Comparison of ENCODE assay signal across 30 mouse cellular contexts in the genomic region with DNA sequence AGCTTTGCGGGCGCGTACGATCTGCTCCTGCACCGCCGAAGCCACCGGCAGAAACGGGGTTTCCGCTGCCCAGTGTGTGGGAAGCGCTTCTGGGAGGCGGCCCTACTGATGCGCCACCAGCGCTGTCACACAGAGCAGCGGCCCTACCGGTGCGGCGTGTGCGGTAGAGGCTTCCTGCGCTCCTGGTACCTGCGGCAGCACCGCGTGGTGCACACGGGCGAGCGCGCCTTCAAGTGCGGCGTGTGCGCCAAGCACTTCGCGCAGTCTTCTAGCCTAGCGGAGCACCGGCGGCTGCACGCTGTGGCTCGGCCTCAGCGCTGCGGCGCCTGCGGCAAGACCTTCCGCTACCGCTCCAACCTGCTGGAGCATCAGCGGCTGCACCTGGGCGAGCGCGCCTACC. TPM values are rescaled to one million over a fixed set of nuclear protein-coding genes. Genes with fewer than 3 reads are reported as not detected.
DNase-seq lines count a peak whose midpoint lies in the region; ATAC-seq and TF ChIP-seq lines count a peak whose summit lies in the region.
"Had no signal": no experiment of that assay in that cellular context is flagged by ENCODE, and none has a peak within 500 bp of the region (broad histone marks: within the 10 kb centered on the region; RNA-seq: fewer than 3 reads in every experiment).

No protein-coding gene starts in this region.

- intact Hi-C loops in heart, postnatal 10 days (cut with DNase I), result no loop called here
- intact Hi-C loops in gastrocnemius, adult 2 months (cut with DNase I), result no loop called here

- H3K4me1 ChIP-seq in heart, embryonic 10.5 days, result no peaks in the 10 kb centered on the region
- peaks cover 15% of the 10 kb centered on the region for H3K4me1 ChIP-seq in megakaryocyte, embryonic 14.5 days
- H3K4me1 ChIP-seq in G1E (ENCODE audit: insufficient read depth, low read depth, low read length), result peaks cover 15% of the 10 kb centered on the region
- no peaks in the 10 kb centered on the region for H3K4me1 ChIP-seq in limb, embryonic 12.5 days (replicated peaks)
- H3K4me1 ChIP-seq: heart, embryonic 12.5 days; hindbrain, embryonic 12.5 days; midbrain, embryonic 10.5 days had no signal

- 0 out of 2 replicates have a peak overlapping the region, but pooled peaks have one; percentile 9 for H3K4me3 ChIP-seq in heart, embryonic 10.5 days
- H3K4me3 ChIP-seq in megakaryocyte, embryonic 14.5 days (replicated peaks), result peak overlapping the region; percentile 6
- peak overlapping the region; percentile 54; the same call in 1 of the 2 replicates for H3K4me3 ChIP-seq in G1E (ENCODE audit: low read depth, low read length)
- 0 out of 2 replicates have a peak overlapping the region, but pooled peaks have one; percentile 2 for H3K4me3 ChIP-seq in limb, embryonic 12.5 days (replicated peaks)
- H3K4me3 ChIP-seq in gastrocnemius, adult 2 months, result no peak overlapping the region
- H3K4me3 ChIP-seq: heart, embryonic 12.5 days; hindbrain, embryonic 12.5 days; left cerebral cortex, adult 2 months had no signal

- no peak overlapping the region for H3K27ac ChIP-seq in heart, embryonic 10.5 days
- no peak overlapping the region for H3K27ac ChIP-seq in limb, embryonic 12.5 days
- no peak overlapping the region for H3K27ac ChIP-seq in gastrocnemius, adult 2 months
- H3K27ac ChIP-seq: hindbrain, embryonic 12.5 days; left cerebral cortex, adult 2 months; midbrain, embryonic 10.5 days had no signal

- no peak for DNase-seq in heart, embryonic 10.5 days (ENCODE audit: low spot score)
- DNase-seq in heart, postnatal 10 days, result no peak
- no peak for DNase-seq in G1E (ENCODE audit: low spot score)
- DNase-seq in frontal cortex, postnatal 25 days (ENCODE audit: low spot score in 2 of 2), result no peak
- DNase-seq in gastrocnemius, adult 2 months, result no peak
- DNase-seq: adrenal gland, postnatal 25 days; cerebellum, adult 9-10 months; gastrocnemius, postnatal 14 days; heart, postnatal 14 days; kidney, adult 8-10 months; liver; lung, postnatal 4 days; right cerebral cortex, postnatal 25 days; spleen, adult 18-20 months; thymus, adult 18-20 months had no signal

- no peak for TF ChIP-seq CTCF in G1E (IDR thresholded peaks at IDR 0.05; ENCODE audit: low read depth, low read length)
- no peak for TF ChIP-seq CTCF in gastrocnemius, adult 2 months (IDR thresholded peaks at IDR 0.05)

- ATAC-seq in megakaryocyte, adult 5-6 weeks (ENCODE audit: poor library complexity, severe bottlenecking), result no peak
- no peak for ATAC-seq in G1E (ENCODE audit: extremely low read depth, insufficient number of reproducible peaks, low FRiP score, poor library complexity, severe bottlenecking)
- ATAC-seq in limb, embryonic 12.5 days (ENCODE audit: insufficient number of reproducible peaks, insufficient read depth, low FRiP score, low TSS enrichment, low read depth), result no peak
- ATAC-seq: midbrain, embryonic 16.5 days had no signal

- H3K27me3 ChIP-seq in heart, embryonic 10.5 days (ENCODE audit: insufficient read depth, poor library complexity, severe bottlenecking), result no peaks in the 10 kb centered on the region
- H3K27me3 ChIP-seq in megakaryocyte, embryonic 14.5 days (replicated peaks), result no peaks in the 10 kb centered on the region
- H3K27me3 ChIP-seq in G1E (ENCODE audit: insufficient read depth, low read length), result peaks cover 12% of the 10 kb centered on the region; the same call in 1 of the 2 replicates
- no peaks in the 10 kb centered on the region for H3K27me3 ChIP-seq in limb, embryonic 12.5 days
- H3K27me3 ChIP-seq: heart, embryonic 12.5 days; hindbrain, embryonic 12.5 days had no signal

- H3K9me3 ChIP-seq in heart, embryonic 10.5 days, result peaks cover 33% of the 10 kb centered on the region
- peaks cover 34% of the 10 kb centered on the region for H3K9me3 ChIP-seq in megakaryocyte, embryonic 14.5 days
- peaks cover 33% of the 10 kb centered on the region for H3K9me3 ChIP-seq in G1E (replicated peaks)
- H3K9me3 ChIP-seq in limb, embryonic 12.5 days, result peaks cover 67% of the 10 kb centered on the region

- peaks cover 96% of the 10 kb centered on the region for H3K36me3 ChIP-seq in heart, embryonic 10.5 days
- H3K36me3 ChIP-seq in megakaryocyte, embryonic 14.5 days (replicated peaks; ENCODE audit: low read length), result peaks cover 97% of the 10 kb centered on the region
- H3K36me3 ChIP-seq in G1E (replicated peaks), result peaks cover 98% of the 10 kb centered on the region
- H3K36me3 ChIP-seq in limb, embryonic 12.5 days, result peaks cover 99% of the 10 kb centered on the region

- WGBS in heart, embryonic 10.5 days, result 74% methylated on average over 46 of the region's 46 CpGs
- 82% methylated on average over 46 of the region's 46 CpGs for WGBS in limb, embryonic 12.5 days

- H3K4me2 ChIP-seq in limb, embryonic 12.5 days, result no peak overlapping the region
- H3K4me2 ChIP-seq: heart, embryonic 12.5 days; hindbrain, embryonic 12.5 days had no signal

- H3K9ac ChIP-seq in limb, embryonic 12.5 days (replicated peaks), result no peak overlapping the region
- H3K9ac ChIP-seq: heart, embryonic 12.5 days; hindbrain, embryonic 12.5 days had no signal

RNA-seq across cellular contexts. Expression of gene 4632433K11Rik, which starts 2.4 kb away (rescaled TPM):
- polyA plus RNA-seq in heart, embryonic 10.5 days (2016; fragmentation: Nextera tagmentation; extraction: Ambion mirVana), result not detected in 2 replicates
- total RNA-seq in heart, postnatal 10 days (2021), result not detected
- polyA plus RNA-seq in megakaryocyte, embryonic 14.5 days (2012; ENCODE audit: insufficient read depth, low replicate concordance), result not detected in 2 replicates
- 0.62 TPM in 1 of 2 replicates, not detected in the other for total RNA-seq in megakaryocyte, adult 5-6 weeks (2015)
- 0.81 TPM in 1 of 2 replicates, not detected in the other for total RNA-seq in megakaryocyte, adult 5-6 weeks (2017)
- total RNA-seq in G1E (2014; fragmentation: Nextera tagmentation) (1.2 and 2.4 TPM in 2 replicates), G1E (2017) (0.98 TPM in 1 of 2 replicates, not detected in the other)
- not detected in 2 replicates for polyA plus RNA-seq in G1E (2012)
- polyA plus RNA-seq in limb, embryonic 12.5 days (2016; fragmentation: Nextera tagmentation; extraction: Ambion mirVana), result not detected in 2 replicates
- total RNA-seq in gastrocnemius, adult 2 months (2021), result not detected
- total RNA-seq: adrenal gland, postnatal 25 days; gastrocnemius, postnatal 14 days; heart, postnatal 14 days; left cerebral cortex, adult 2 months had no signal
- polyA plus RNA-seq: brain, embryonic 14.5 days; forebrain, embryonic 11.5 days; heart, embryonic 12.5 days; hindbrain, embryonic 12.5 days; large intestine, adult 2 months; liver, embryonic 16.5 days; lung, embryonic 16.5 days; midbrain, embryonic 10.5 days; midbrain, embryonic 16.5 days had no signal

RNA-seq across cellular contexts. Expression of gene Zfp784, which starts 6.8 kb away (rescaled TPM):
- polyA plus RNA-seq in heart, embryonic 10.5 days (2016; fragmentation: Nextera tagmentation; extraction: Ambion mirVana), result 3.9 and 4.5 TPM in 2 replicates
- 1 to 10 TPM; 5.9 to 7.3 TPM for total RNA-seq in heart, postnatal 10 days (2021)
- polyA plus RNA-seq in megakaryocyte, embryonic 14.5 days (2012; ENCODE audit: insufficient read depth, low replicate concordance), result 0.96 and 6.5 TPM in 2 replicates
- 2.5 and 3.2 TPM in 2 replicates for total RNA-seq in megakaryocyte, adult 5-6 weeks (2015)
- total RNA-seq in megakaryocyte, adult 5-6 weeks (2017), result 1.7 TPM in 2 replicates
- total RNA-seq in G1E (2014; fragmentation: Nextera tagmentation), result 1.7 and 2.5 TPM in 2 replicates
- total RNA-seq in G1E (2017), result 2.7 and 2.8 TPM in 2 replicates
- polyA plus RNA-seq in G1E (2012), result 1.3 and 1.6 TPM in 2 replicates
- polyA plus RNA-seq in limb, embryonic 12.5 days (2016; fragmentation: Nextera tagmentation; extraction: Ambion mirVana), result 4.7 and 5.2 TPM in 2 replicates
- 1 to 10 TPM; 2.8 to 3.9 TPM for total RNA-seq in gastrocnemius, adult 2 months (2021)

RNA-seq across cellular contexts. Expression of gene Ccdc106, which starts 11.1 kb away (rescaled TPM):
- polyA plus RNA-seq in heart, embryonic 10.5 days (2016; fragmentation: Nextera tagmentation; extraction: Ambion mirVana), result 1.4 and 4.7 TPM in 2 replicates
- under 1 TPM; 0.26 to 0.32 TPM for total RNA-seq in heart, postnatal 10 days (2021)
- polyA plus RNA-seq in megakaryocyte, embryonic 14.5 days (2012; ENCODE audit: insufficient read depth, low replicate concordance), result 7.3 and 34.4 TPM in 2 replicates
- 0.13 and 0.48 TPM in 2 replicates for total RNA-seq in megakaryocyte, adult 5-6 weeks (2015)
- 2.1 TPM in 1 of 2 replicates, not detected in the other for total RNA-seq in megakaryocyte, adult 5-6 weeks (2017)
- total RNA-seq in G1E (2014; fragmentation: Nextera tagmentation), result 1.7 TPM in 1 of 2 replicates, not detected in the other
- 0.23 TPM in 1 of 2 replicates, not detected in the other for total RNA-seq in G1E (2017)
- 0.13 and 0.21 TPM in 2 replicates for polyA plus RNA-seq in G1E (2012)
- 27.3 and 27.5 TPM in 2 replicates for polyA plus RNA-seq in limb, embryonic 12.5 days (2016; fragmentation: Nextera tagmentation; extraction: Ambion mirVana)
- total RNA-seq in gastrocnemius, adult 2 months (2021), result not detected

RNA-seq across cellular contexts. Expression of gene Zfp865, which starts 11.3 kb away (rescaled TPM):
- 3.8 and 4.4 TPM in 2 replicates for polyA plus RNA-seq in heart, embryonic 10.5 days (2016; fragmentation: Nextera tagmentation; extraction: Ambion mirVana)
- 10 to 100 TPM; 22.4 to 23.2 TPM for total RNA-seq in heart, postnatal 10 days (2021)
- 30.6 and 81.9 TPM in 2 replicates for polyA plus RNA-seq in megakaryocyte, embryonic 14.5 days (2012; ENCODE audit: insufficient read depth, low replicate concordance)
- 11.9 and 12.0 TPM in 2 replicates for total RNA-seq in megakaryocyte, adult 5-6 weeks (2015)
- total RNA-seq in megakaryocyte, adult 5-6 weeks (2017), result 13.6 and 14.4 TPM in 2 replicates
- total RNA-seq in G1E (2014; fragmentation: Nextera tagmentation) (50.6 and 54.8 TPM in 2 replicates), G1E (2017) (17.5 and 19.9 TPM in 2 replicates)
- 121 and 146 TPM in 2 replicates for polyA plus RNA-seq in G1E (2012)
- 7.0 and 8.1 TPM in 2 replicates for polyA plus RNA-seq in limb, embryonic 12.5 days (2016; fragmentation: Nextera tagmentation; extraction: Ambion mirVana)
- total RNA-seq in gastrocnemius, adult 2 months (2021), result 10 to 100 TPM; 12.9 to 15.6 TPM

RNA-seq across cellular contexts. Expression of gene Gm44973, which starts 16.2 kb away (rescaled TPM):
- 0.72 TPM in 1 of 2 replicates, not detected in the other for polyA plus RNA-seq in heart, embryonic 10.5 days (2016; fragmentation: Nextera tagmentation; extraction: Ambion mirVana)
- not detected for total RNA-seq in heart, postnatal 10 days (2021)
- polyA plus RNA-seq in megakaryocyte, embryonic 14.5 days (2012; ENCODE audit: insufficient read depth, low replicate concordance), result not detected in 2 replicates
- 0.30 TPM in 1 of 2 replicates, not detected in the other for total RNA-seq in megakaryocyte, adult 5-6 weeks (2015)
- total RNA-seq in megakaryocyte, adult 5-6 weeks (2017), result not detected in 2 replicates
- total RNA-seq in G1E (2014; fragmentation: Nextera tagmentation) (6.7 TPM in 1 of 2 replicates, not detected in the other), G1E (2017) (not detected in 2 replicates)
- not detected in 2 replicates for polyA plus RNA-seq in G1E (2012)
- polyA plus RNA-seq in limb, embryonic 12.5 days (2016; fragmentation: Nextera tagmentation; extraction: Ambion mirVana), result 1.2 TPM in 1 of 2 replicates, not detected in the other
- not detected for total RNA-seq in gastrocnemius, adult 2 months (2021)
- total RNA-seq: adrenal gland, postnatal 25 days; common myeloid progenitor, adult 5-6 weeks; gastrocnemius, postnatal 14 days; heart, postnatal 14 days; left cerebral cortex, adult 2 months; left cerebral cortex, postnatal 36 days had no signal
- polyA plus RNA-seq: brain, embryonic 14.5 days; heart, embryonic 12.5 days; large intestine, adult 2 months had no signal
